Mouse (Mus musculus): Measurements from ENCODE around the gene Hoxc9.

- TF ChIP-seq CTCF (conservative IDR thresholded peaks at IDR 0.05; ENCODE audit: low read length) (peak; percentile 69), NANOG (IDR thresholded peaks at IDR 0.05; ENCODE audit: borderline replicate concordance, low read length) (no peak), POU5F1 (IDR thresholded peaks at IDR 0.05; ENCODE audit: borderline replicate concordance, low read length) (no peak)
These were observed 11.0 kb downstream of the Hoxc9 start for GRCm38 (mm10) chr15:102987124-102987833.

Measured in E14TG2a.4 (cell line).